Mouse (Mus musculus): ENCODE data around the gene Ccdc151.

The Ccdc151 gene

GRCm38 (mm10) chr9:22002194-22003162, at the start of gene Ccdc151, which contains the start of gene Prkcsh:
TSS of gene Ccdc151 (minus strand) at chr9:22002634.
TSS of gene Prkcsh (plus strand) at chr9:22002806.
- peak; percentile 100 for DNase-seq (ENCODE audit: low read depth, low spot score)

- DNase-seq (ENCODE audit: low read depth, low spot score) = peak; percentile 77
These were observed 49.5 kb upstream of the Ccdc151 start, which contains the start of gene Elavl3 for GRCm38 (mm10) chr9:22051958-22052254. TSS of gene Elavl3 (minus strand) at chr9:22052023.

- DNase-seq (ENCODE audit: low read depth, low spot score) = no peak
These were observed 48.9 kb upstream of the Ccdc151 start for GRCm38 (mm10) chr9:22051161-22051957.

GRCm38 (mm10) chr9:22050351-22050889, 48.0 kb upstream of the Ccdc151 start:
- peak; percentile 85 for DNase-seq (ENCODE audit: low read depth, low spot score)

GRCm38 (mm10) chr9:22049721-22050270, 47.4 kb upstream of the Ccdc151 start:
- DNase-seq (ENCODE audit: low read depth, low spot score) = no peak

GRCm38 (mm10) chr9:22049315-22049714, 46.9 kb upstream of the Ccdc151 start:
- no peak for DNase-seq (ENCODE audit: low read depth, low spot score)

- DNase-seq (ENCODE audit: low read depth, low spot score) = no peak
These were observed 44.9 kb upstream of the Ccdc151 start for GRCm38 (mm10) chr9:22047329-22047728.

GRCm38 (mm10) chr9:22041832-22042231, 39.4 kb upstream of the Ccdc151 start:
- DNase-seq (ENCODE audit: low read depth, low spot score) = no peak

- DNase-seq (ENCODE audit: low read depth, low spot score) = no peak
These were observed 35.4 kb upstream of the Ccdc151 start for GRCm38 (mm10) chr9:22037826-22038225.

GRCm38 (mm10) chr9:22035300-22036044, 33.0 kb upstream of the Ccdc151 start:
- DNase-seq (ENCODE audit: low read depth, low spot score) = peak; percentile 73

- no peak for DNase-seq (ENCODE audit: low read depth, low spot score)
These were observed 28.0 kb upstream of the Ccdc151 start for GRCm38 (mm10) chr9:22030386-22030785.

GRCm38 (mm10) chr9:22028467-22028866, 26.0 kb upstream of the Ccdc151 start:
- peak; percentile 36 for DNase-seq (ENCODE audit: low read depth, low spot score)

- DNase-seq (ENCODE audit: low read depth, low spot score) = no peak
These were observed 22.2 kb upstream of the Ccdc151 start for GRCm38 (mm10) chr9:22024592-22024991.

- DNase-seq (ENCODE audit: low read depth, low spot score) = no peak
These were observed 14.9 kb upstream of the Ccdc151 start for GRCm38 (mm10) chr9:22017208-22017825.

- no peak for DNase-seq (ENCODE audit: low read depth, low spot score)
These were observed 13.8 kb upstream of the Ccdc151 start for GRCm38 (mm10) chr9:22016245-22016644.

GRCm38 (mm10) chr9:22012731-22013130, 10.3 kb upstream of the Ccdc151 start:
- DNase-seq (ENCODE audit: low read depth, low spot score) = no peak

- no peak for DNase-seq (ENCODE audit: low read depth, low spot score)
These were observed 8.6 kb upstream of the Ccdc151 start for GRCm38 (mm10) chr9:22011055-22011454.

- DNase-seq (ENCODE audit: low read depth, low spot score) = no peak
These were observed 2.1 kb upstream of the Ccdc151 start for GRCm38 (mm10) chr9:22004546-22004945.

- peak; percentile 47 for DNase-seq (ENCODE audit: low read depth, low spot score)
These were observed 725 bp upstream of the Ccdc151 start for GRCm38 (mm10) chr9:22003163-22003554.

GRCm38 (mm10) chr9:22001633-22002032, 801 bp downstream of the Ccdc151 start:
- DNase-seq (ENCODE audit: low read depth, low spot score) = no peak

- DNase-seq (ENCODE audit: low read depth, low spot score) = no peak
These were observed 2.1 kb downstream of the Ccdc151 start for GRCm38 (mm10) chr9:22000296-22000695.

Measured in mesoderm, embryonic 11.5 days (tissue).